Mouse (Mus musculus) ovary, postnatal 14 days (tissue): ENCODE measurements around the gene Treml2.
A peak's percentile ranks its signal among the peaks of the same experiment; 100 is the strongest.

Source experiments
- DNase-seq: peaks from one replicate; pipeline ENCODE4 v3.0.0; 2022; ENCODE audit warnings: low spot score

The Treml2 gene

DNA sequence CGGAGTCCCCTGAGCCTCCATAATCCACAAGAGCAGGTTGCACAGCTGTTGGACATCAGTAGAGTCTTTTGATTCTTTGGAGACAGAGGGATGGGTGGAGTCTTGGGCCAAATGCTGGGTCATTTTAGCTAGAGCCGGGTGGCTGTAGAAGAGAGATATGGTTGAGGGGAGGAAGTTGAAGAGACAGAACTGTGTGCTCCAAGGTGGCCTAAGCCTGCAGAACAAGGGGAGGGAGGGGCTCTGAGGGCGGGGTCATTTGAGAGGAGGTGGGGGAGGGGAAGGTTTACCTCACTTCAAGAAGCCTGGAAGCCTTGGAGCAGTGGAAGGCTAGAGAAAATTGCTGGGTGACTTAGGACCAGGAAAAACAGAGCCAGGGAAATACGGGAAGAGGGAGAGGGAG lies at the start of gene Treml2:
Gene Treml2 (plus strand): TSS at position 296 of the 400 bp plus-strand sequence.
- DNase-seq: no peak

GRCm38 (mm10) chr17:48249501-48249900 lies 49.8 kb upstream of the Treml2 start:
- no peak for DNase-seq

DNA sequence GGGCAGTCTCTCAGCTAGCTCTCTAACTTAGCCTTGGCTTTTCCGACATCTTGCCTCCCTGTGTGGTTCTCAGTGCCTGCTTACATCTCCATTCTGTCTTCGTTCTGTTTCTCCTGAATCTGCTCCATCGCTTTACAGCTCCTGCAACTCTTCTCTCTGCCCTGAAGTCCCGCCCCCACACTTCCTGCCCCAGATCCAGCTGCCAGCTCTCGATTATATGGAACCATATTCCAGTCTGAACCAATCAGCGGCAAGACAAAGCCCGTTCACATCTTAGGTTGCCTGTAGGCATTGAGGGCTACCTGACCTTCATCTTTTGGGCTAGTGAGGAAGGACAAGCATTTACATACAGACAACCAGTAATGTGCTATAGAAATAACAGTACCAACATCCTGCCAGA lies 48.7 kb upstream of the Treml2 start:
- DNase-seq: no peak

DNA sequence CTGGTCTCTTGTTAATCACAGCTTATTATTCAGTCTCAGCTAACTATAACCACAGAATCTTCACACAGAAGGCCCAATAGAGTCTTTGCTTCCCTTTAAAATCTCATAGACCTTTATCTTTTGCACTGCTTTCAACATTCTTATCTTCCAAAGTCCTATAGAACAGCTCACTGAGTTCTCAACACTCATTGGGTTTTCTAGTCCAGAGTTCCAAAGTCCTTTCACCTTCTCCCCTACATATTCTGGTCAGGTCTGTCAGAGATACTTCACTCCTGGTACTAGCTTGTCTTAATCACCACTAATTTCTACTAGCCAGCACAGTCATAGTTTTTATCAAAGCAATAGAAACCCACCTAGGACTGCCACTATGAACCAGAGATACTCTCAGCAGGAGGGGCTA lies 42.7 kb upstream of the Treml2 start:
- DNase-seq: no peak

DNA sequence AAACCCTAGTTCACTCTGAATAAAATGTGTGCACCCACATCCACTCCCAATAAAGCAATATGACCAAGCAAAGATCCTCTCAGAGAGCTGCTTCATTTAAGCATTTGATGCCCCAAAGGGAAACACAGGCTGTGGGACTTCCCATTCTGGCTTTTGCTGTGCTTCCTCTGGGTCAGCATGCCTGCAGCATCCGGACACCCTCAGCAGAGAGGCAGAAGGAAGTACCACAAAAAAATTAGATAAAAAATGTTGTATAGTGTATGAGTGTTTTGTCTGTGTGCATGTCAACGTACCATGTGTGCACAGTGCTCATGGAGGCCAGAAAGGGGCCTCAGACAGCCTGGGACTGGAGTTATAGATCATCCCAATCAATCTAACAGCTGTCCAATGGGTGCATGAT lies 37.4 kb upstream of the Treml2 start:
- no peak for DNase-seq

- DNase-seq: no peak
These were observed 35.4 kb upstream of the Treml2 start, which contains the start of gene Treml4 for GRCm38 (mm10) chr17:48263741-48264362. Gene Treml4, plus strand, starts transcription at chr17:48264295.

DNA sequence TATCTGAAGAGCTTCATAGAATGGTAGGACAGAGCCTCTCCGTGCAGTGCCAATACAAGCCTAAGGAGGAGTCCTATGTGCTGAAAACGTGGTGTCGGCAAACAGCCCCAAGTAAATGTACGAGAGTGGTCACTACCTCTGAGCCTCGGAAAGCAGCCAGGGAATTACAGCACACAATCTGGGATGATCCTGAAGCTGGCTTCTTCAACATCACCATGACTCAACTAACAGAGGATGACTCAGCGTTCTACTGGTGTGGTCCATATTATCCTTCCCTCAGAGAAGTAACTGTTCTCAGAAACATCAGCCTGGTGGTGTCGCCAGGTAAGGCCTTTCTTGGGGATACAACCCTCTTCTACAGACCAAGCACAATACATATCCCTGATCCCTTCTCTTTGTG lies 34.6 kb upstream of the Treml2 start:
- no peak for DNase-seq

DNA sequence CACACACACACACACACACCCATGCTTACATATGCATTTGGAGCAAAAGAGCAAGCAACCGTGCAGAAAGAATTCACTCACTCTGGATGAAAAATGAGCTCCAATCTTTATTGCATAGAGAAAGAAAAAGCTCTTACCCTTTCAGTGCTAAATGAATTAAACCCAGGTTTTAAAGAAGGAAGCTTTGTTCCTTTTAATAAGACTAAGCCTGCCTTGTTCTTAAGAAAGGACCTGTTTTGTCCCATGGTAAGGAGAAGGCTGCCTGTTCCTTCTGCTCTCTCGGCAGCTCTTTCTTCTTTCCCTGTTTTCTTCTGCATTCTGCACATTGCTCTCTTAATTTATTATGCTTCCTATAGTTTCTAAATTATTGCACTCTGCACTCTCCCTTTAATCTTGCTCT lies 33.2 kb upstream of the Treml2 start:
- no peak for DNase-seq

- DNase-seq: no peak
These were observed 32.5 kb upstream of the Treml2 start for GRCm38 (mm10) chr17:48266610-48267304.

- no peak for DNase-seq
These were observed 31.7 kb upstream of the Treml2 start for GRCm38 (mm10) chr17:48267591-48267990.

- no peak for DNase-seq
These were observed 31.0 kb upstream of the Treml2 start for GRCm38 (mm10) chr17:48268276-48268675.

DNA sequence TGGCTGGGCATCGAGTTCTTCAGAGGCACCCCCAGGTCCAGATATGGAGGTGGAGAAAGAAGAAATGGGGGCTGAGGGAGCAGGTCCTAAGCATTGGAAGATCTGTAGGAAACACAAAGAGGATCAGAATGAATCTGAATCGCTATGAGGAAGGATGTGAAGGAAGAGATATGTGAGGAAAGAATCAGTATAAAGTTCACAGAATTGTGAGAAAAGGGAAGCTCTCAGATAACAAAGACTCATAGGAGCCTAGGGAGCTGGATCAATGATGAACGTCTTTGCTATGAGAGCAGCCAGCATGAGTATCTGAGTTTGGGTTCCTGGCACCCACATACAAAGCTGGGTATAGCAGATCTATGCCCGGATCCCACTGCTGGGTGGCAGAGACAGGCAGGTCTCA lies 29.5 kb upstream of the Treml2 start:
- no peak for DNase-seq

DNA sequence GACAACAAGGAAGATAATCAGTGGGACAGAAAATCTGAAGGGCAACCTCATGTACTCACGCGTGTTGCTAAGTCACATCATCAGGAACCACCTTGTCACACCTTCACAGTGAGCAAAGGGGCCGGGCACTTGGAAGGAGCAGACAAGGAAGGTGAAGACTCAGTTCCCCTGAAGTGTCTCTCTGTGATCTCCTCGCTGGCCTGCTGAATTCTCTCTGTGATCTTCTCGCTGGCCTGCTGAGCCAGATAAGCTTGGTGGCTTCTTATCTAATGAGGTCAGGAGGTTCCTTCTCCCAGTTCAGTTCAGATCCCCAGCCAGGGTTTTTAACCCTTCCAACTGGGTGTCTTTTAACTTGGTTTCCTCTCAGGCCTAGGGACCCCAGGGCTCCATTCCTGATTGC lies 27.1 kb upstream of the Treml2 start:
- no peak for DNase-seq

DNA sequence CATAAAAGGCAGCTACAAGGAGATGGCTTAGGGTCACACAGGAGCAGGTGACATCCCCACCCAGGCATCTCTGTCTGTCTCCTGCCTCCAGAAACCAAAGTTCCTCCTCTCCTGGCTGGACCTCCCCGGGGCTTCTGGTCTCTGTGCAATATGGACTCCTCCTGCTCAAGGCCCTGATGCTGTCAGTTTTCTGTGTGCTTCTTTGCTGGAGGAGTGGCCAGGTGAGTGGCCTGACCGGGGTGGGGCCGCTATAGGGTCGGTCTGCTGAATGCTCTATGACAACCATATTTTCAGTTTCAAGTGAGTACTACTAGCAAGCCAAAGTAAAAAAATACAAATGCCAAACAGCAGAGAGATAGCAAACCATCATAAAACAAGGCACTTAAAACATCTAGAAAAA lies 26.7 kb upstream of the Treml2 start:
- DNase-seq: no peak

DNA sequence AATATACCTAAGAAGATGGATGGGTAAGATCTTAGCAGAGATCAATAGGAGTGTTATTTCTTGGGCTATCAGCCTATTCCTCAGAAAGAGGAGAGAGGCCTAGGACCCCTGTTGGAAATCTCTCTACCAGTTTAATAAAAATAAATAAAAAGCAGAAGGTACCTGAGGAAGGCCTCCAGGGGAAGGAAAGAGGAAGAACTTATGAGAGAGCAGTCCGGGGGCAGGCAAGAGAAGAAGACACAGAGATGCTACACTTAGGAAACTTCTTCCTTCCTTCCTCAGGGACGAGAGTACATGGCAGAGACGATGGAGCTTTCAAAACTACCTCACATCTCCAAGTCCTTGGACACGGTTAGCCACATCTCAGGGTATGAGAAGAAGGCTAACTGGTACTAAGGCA lies 25.2 kb upstream of the Treml2 start:
- no peak for DNase-seq

DNA sequence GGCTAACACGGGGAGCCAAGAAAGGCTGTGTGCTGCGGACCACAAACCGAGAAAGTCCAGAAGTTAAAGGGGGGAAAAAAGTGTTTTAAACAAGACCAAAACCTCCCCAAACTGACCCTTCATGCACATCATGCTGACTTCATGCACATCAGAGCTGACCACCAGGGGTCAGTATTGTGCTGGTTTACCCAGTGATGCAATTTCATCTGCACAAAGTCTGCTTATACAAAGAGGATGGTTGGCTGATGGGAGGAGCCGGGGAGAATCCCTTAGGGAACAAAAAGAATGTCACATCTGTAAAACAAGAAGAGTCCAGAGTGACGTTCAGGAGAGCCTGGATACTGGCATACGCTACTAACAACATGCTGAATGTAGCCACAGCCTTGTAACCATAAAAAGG lies 24.4 kb upstream of the Treml2 start:
- peak; percentile 66 for DNase-seq

DNA sequence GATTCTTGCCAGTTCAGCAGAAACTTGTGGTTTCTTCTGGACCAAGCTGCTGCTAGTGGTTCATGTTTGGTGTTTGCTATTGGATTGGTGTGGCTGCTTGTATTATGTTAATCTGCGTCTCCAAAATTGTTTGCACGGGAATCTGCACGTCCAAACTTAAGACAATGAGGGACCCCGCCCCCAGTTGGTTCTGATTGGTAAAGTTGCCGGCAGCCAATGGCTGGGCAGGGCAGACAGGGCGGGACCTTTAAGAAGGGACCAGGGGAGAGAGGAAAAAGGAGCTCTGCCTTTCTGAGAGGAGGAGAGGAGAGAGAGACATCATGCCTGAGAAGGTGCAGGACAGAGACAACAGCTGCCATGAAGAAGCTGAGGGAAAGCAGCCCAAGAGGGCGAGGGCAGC lies 23.6 kb upstream of the Treml2 start:
- no peak for DNase-seq

DNA sequence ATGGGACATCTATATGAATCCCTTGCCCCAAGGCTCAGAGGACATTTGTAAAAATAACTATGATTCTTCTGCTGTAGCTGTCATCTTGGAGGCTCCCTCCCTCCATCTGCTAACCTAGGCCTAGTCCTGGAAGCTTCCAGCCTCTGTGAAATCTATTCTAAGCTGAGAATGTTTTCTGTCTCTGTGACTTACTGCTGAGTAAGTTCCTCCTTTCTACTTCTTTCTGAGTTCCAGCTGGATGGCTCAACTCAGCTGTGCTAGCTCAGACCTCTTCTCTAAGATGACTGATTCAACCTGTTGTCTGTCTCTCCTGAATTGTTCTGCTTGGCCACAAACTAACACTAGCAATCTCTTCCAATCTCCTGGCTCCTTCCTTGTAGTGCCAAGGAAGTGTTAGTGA lies 20.9 kb upstream of the Treml2 start:
- no peak for DNase-seq

DNA sequence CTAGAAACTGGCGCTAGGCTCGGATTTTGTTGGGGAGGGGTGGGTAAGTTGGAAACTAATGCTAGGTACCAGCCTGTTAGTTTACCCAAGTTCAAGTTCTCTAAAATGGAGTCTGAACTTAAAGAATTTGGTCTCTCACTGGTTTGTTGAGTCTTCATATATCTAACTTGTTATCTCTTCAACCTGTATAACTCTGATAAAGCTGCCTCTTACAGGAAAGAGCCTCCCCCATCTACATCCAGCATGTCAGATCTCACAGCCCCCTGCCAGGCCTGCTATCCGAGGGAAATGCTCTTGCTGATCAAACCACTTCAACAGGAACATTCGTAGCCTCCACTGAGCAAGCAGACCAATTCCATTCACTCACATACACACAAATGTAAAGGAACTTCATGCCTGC lies 20.3 kb upstream of the Treml2 start:
- DNase-seq: no peak

DNA sequence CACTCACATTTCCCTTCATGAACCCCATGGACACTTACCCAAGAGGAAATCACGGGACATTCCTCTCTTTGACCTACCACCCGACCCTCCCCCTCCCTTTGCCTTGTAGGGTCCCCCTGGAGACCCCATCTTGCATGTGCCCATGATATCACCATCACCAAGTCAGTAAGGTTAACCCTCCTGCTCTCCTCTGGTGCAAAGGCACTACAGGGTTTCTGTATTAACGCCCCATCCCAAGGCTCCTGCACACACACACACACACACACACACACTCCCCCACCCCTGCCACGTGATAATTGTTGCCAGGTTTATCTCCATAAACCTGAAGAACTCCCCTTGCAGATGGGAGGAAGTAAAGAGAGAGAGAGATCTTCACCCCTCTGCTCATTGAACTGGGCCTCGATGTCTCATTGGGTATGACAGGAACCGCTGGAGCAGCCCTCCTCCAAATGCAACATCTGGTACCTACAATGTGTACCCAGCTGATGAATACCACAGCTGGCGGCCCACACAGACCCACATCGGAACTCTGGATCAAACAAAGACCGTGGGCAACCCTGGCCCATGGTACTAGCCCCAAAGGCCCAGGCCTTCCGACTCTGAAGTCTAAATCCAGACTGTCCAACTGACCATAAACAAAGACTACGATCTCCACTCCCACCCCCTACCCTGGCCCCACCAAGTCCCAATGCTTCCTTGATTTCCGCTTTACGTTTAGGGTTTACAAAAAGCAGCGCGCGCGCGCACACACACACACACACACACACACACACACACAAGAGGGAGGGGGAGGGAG lies 18.2 kb upstream of the Treml2 start:
- no peak for DNase-seq

- DNase-seq: no peak
These were observed 17.6 kb upstream of the Treml2 start for GRCm38 (mm10) chr17:48281739-48282085.

DNA sequence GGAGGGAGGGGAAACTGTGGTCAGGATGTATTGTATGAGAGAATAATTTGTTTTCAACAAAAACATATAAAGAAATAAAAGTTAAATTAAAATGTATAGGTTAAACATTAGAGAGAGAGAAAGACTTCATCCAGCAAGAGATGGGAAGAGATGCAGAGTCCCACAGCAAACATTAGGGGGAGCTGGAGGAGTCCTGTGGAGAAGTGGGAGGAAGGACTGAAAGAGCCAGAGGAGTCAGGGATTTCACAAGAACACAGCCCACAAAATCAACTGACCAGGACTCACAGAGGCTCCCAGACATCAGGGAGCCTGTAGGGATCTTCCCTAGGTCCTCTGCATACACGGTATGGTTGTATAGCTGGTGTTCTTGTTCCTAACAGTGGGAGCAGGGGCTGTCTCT lies 12.5 kb upstream of the Treml2 start:
- DNase-seq: no peak

DNA sequence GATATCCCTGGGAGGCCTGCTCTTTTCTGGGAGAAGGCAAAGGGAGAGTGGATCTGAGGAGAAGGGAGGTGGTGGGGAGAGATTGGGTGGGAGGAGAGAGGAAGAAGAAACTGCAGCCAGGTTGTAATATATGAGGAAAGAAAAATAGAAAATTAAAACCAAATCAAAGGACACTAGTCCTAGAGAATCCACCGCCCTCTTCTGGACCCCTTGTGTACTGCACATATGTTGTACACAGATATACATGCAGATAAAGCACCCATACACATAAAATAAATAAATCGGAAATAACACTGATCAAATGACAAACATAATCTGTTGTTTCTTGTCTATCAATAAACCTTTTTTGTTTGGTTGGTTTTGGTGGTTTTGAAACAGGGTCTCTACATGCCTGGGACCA lies 12.0 kb upstream of the Treml2 start:
- DNase-seq: no peak
